Mouse (Mus musculus) limb, embryonic 14.5 days (tissue): ENCODE results near the gene Slc24a4. TPM values are rescaled to one million over a fixed set of nuclear protein-coding genes. Genes with fewer than 3 reads are reported as not detected.

Source experiments
- ATAC-seq: fragments of 200-750 bp; cut with Nextera tagmentation; 2 replicates; pipeline ENCODE4 v1.8.0; 2017; ENCODE audit warnings: low read depth, moderate number of reproducible peaks, moderate TSS enrichment; ENCODE audit not compliant: low FRiP score
- DNase-seq: peaks from one replicate; pipeline ENCODE4 v3.0.0-alpha.2; 2015; ENCODE audit warnings: low spot score
- H3K27ac ChIP-seq: fragments of 300-500 bp; sonication (generic); replicated peaks from 2 replicates; pipeline ENCODE4 v1.5.1; 2014; ENCODE audit warnings: low read depth, mild to moderate bottlenecking, low read length, moderate library complexity, mixed read lengths
- H3K27me3 ChIP-seq: fragments of 300-500 bp; sonication (generic); 2 replicates; pipeline ENCODE4 v1.6.1; 2014; ENCODE audit warnings: low read length, mixed read lengths; ENCODE audit not compliant: control insufficient read depth, insufficient read depth
- H3K36me3 ChIP-seq: fragments of 300-500 bp; sonication (generic); 2 replicates; pipeline ENCODE4 v1.6.1; 2014; ENCODE audit warnings: mild to moderate bottlenecking, low read length, moderate library complexity, mixed read lengths; ENCODE audit not compliant: control insufficient read depth, insufficient read depth
- H3K4me1 ChIP-seq: fragments of 300-500 bp; sonication (generic); 2 replicates; pipeline ENCODE4 v1.6.1; 2014; ENCODE audit warnings: antibody characterized with exemption, low read length, mixed read lengths; ENCODE audit not compliant: control insufficient read depth, insufficient read depth
- H3K4me2 ChIP-seq: fragments of 300-500 bp; sonication (generic); replicated peaks from 2 replicates; pipeline ENCODE4 v1.6.1; 2014; ENCODE audit warnings: low read depth, mild to moderate bottlenecking, low read length, moderate library complexity; ENCODE audit not compliant: severe bottlenecking
- H3K4me3 ChIP-seq: fragments of 300-500 bp; sonication (generic); replicated peaks from 2 replicates; pipeline ENCODE4 v1.5.1; 2014; ENCODE audit warnings: low read length
- H3K9ac ChIP-seq: fragments of 300-500 bp; sonication (generic); 2 replicates; pipeline ENCODE4 v1.6.1; 2014; ENCODE audit warnings: mild to moderate bottlenecking, low read depth, low read length, moderate library complexity; ENCODE audit not compliant: severe bottlenecking
- H3K9me3 ChIP-seq: fragments of 300-500 bp; sonication (generic); 2 replicates; pipeline ENCODE4 v1.6.1; 2016; ENCODE audit warnings: low read length; ENCODE audit not compliant: control insufficient read depth
- POLR2A ChIP-seq: fragments of 200-500 bp; IDR thresholded peaks from 2 replicates; pipeline ENCODE4 v1.8.0; 2012; ENCODE audit warnings: inconsistent platforms, mild to moderate bottlenecking, moderate library complexity, borderline replicate concordance; ENCODE audit not compliant: insufficient read depth, insufficient read length; ENCODE audit errors: extremely low read depth
- WGBS: fragments of 180-500 bp; shearing (Covaris S2); extraction: QIAGEN DNeasy Blood & Tissue Kit; methylation state at CpG from one replicate; pipeline ENCODE4 v1.1.7; 2014; 5-methylcytosine and 5-hydroxymethylcytosine counted together
- polyA plus RNA-seq, 2 experiments: library from polyadenylated mRNA; depleted of rRNA in 1 of 2; stranded (reverse) in 1 of 2; unstranded in 1 of 2; fragments of >200 nt; fragmentation: Nextera tagmentation in 1 of 2; extraction: Ambion mirVana in 1 of 2; gene quantifications; 2 replicates each; pipeline versions ENCODE4 v1.2.1 to v1.2.3; 2012 to 2014

The Slc24a4 gene
- polyA plus RNA-seq, 2 experiments, result 0.77 to 1.7 TPM

DNA sequence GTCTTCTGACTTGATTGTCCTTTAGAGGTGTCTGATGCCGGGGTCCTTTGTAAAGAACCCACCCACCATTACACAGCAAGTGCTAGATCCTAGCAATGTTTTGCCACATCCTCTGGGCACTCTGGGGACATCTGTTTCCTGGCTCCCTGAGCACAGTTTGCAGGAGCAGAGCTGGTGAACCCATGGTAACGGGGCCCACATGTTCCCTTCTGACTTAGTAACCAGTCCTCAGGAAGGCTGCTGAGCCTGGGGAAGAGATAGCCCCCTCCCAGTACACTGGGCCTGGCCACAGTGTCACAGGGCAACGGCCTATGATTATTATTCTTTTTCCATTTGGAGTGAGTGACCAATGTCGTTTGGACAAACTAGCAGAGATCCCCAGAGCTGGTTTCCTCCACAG, 19.1 kb downstream of the Slc24a4 start:
- WGBS, result 46% methylated on average over 4 of the region's 4 CpGs
- H3K4me3 ChIP-seq, result no peak overlapping the region
- H3K4me2 ChIP-seq, result no peak overlapping the region
- no peak for TF ChIP-seq POLR2A
- no peaks in the 10 kb centered on the region for H3K36me3 ChIP-seq
- H3K9ac ChIP-seq, result no peak overlapping the region
- no peaks in the 10 kb centered on the region for H3K4me1 ChIP-seq
- no peak for DNase-seq
- no peaks in the 10 kb centered on the region for H3K9me3 ChIP-seq
- H3K27me3 ChIP-seq, result no peaks in the 10 kb centered on the region
- no peak for ATAC-seq
- H3K27ac ChIP-seq, result no peak overlapping the region

- Histone ChIP-seq H3K4me2 (no peak overlapping the region), H3K27ac (no peak overlapping the region), H3K36me3 (no peaks in the 10 kb centered on the region), H3K4me1 (no peaks in the 10 kb centered on the region), H3K27me3 (no peaks in the 10 kb centered on the region), H3K4me3 (no peak overlapping the region), H3K9ac (no peak overlapping the region), H3K9me3 (no peaks in the 10 kb centered on the region)
- DNase-seq (no peak), ATAC-seq (no peak)
- WGBS, result 69% methylated on average over 2 of the region's 2 CpGs
- TF ChIP-seq POLR2A, result no peak
Observed at GRCm38 (mm10) chr12:102148746-102149145, 20.2 kb downstream of the Slc24a4 start.

GRCm38 (mm10) chr12:102151185-102151584, 22.7 kb downstream of the Slc24a4 start:
- Histone ChIP-seq H3K4me2 (no peak overlapping the region), H3K36me3 (no peaks in the 10 kb centered on the region), H3K9ac (no peak overlapping the region), H3K27me3 (no peaks in the 10 kb centered on the region), H3K4me1 (no peaks in the 10 kb centered on the region), H3K9me3 (no peaks in the 10 kb centered on the region), H3K27ac (no peak overlapping the region), H3K4me3 (no peak overlapping the region)
- DNase-seq (no peak), ATAC-seq (no peak)
- no peak for TF ChIP-seq POLR2A
- 89% methylated on average over 7 of the region's 7 CpGs for WGBS

- Histone ChIP-seq H3K9me3 (no peaks in the 10 kb centered on the region), H3K4me3 (no peak overlapping the region), H3K4me2 (no peak overlapping the region), H3K4me1 (no peaks in the 10 kb centered on the region), H3K27ac (no peak overlapping the region), H3K36me3 (no peaks in the 10 kb centered on the region), H3K9ac (no peak overlapping the region), H3K27me3 (no peaks in the 10 kb centered on the region)
- DNase-seq, result no peak
- no peak for TF ChIP-seq POLR2A
- WGBS, result 89% methylated on average over 7 of the region's 7 CpGs
- no peak for ATAC-seq
Observed at GRCm38 (mm10) chr12:102153796-102154195, 25.3 kb downstream of the Slc24a4 start.

- 67% methylated on average over 1 of the region's 1 CpGs for WGBS
- TF ChIP-seq POLR2A, result no peak
- DNase-seq, result no peak
- no peak overlapping the region for H3K4me2 ChIP-seq
- no peak overlapping the region for H3K4me3 ChIP-seq
- H3K36me3 ChIP-seq, result no peaks in the 10 kb centered on the region
- H3K4me1 ChIP-seq, result no peaks in the 10 kb centered on the region
- no peak overlapping the region for H3K27ac ChIP-seq
- no peak for ATAC-seq
- no peaks in the 10 kb centered on the region for H3K9me3 ChIP-seq
- no peak overlapping the region for H3K9ac ChIP-seq
- no peaks in the 10 kb centered on the region for H3K27me3 ChIP-seq
Observed at GRCm38 (mm10) chr12:102154815-102155214, 26.3 kb downstream of the Slc24a4 start.

- no peak overlapping the region for H3K4me2 ChIP-seq
- no peaks in the 10 kb centered on the region for H3K9me3 ChIP-seq
- 88% methylated on average over 7 of the region's 7 CpGs for WGBS
- no peaks in the 10 kb centered on the region for H3K36me3 ChIP-seq
- no peaks in the 10 kb centered on the region for H3K27me3 ChIP-seq
- no peaks in the 10 kb centered on the region for H3K4me1 ChIP-seq
- H3K27ac ChIP-seq, result no peak overlapping the region
- no peak for TF ChIP-seq POLR2A
- ATAC-seq (no peak), DNase-seq (no peak)
- no peak overlapping the region for H3K9ac ChIP-seq
- H3K4me3 ChIP-seq, result no peak overlapping the region
Observed at GRCm38 (mm10) chr12:102164632-102165031, 36.1 kb downstream of the Slc24a4 start.
